Mouse (Mus musculus): ENCODE measurements around the gene Il27.

The Il27 gene

GRCm38 (mm10) chr7:126606611-126607010 lies 11.9 kb upstream of the Il27 start:
- DNase-seq, result no peak

GRCm38 (mm10) chr7:126602650-126603049 lies 7.9 kb upstream of the Il27 start:
- DNase-seq, result no peak

GRCm38 (mm10) chr7:126601896-126602295 lies 7.2 kb upstream of the Il27 start:
- DNase-seq, result no peak

GRCm38 (mm10) chr7:126598919-126599318 lies 4.2 kb upstream of the Il27 start:
- no peak for DNase-seq

GRCm38 (mm10) chr7:126596414-126596813 lies 1.7 kb upstream of the Il27 start:
- no peak for DNase-seq

- no peak for DNase-seq
Measured at GRCm38 (mm10) chr7:126595890-126596289, 1.1 kb upstream of the Il27 start.

GRCm38 (mm10) chr7:126587779-126588178 lies 7.0 kb downstream of the Il27 start:
- DNase-seq, result peak; percentile 79 to 80

GRCm38 (mm10) chr7:126586839-126587238 lies 7.9 kb downstream of the Il27 start:
- DNase-seq, result no peak

- no peak for DNase-seq
Measured at GRCm38 (mm10) chr7:126585717-126586116, 9.0 kb downstream of the Il27 start, which contains the start of gene Cln3. Gene Cln3, minus strand, starts transcription at chr7:126585817.

GRCm38 (mm10) chr7:126584506-126584977 lies 10.2 kb downstream of the Il27 start, which contains the start of gene Apobr:
Gene Apobr, plus strand, starts transcription at chr7:126584942.
- DNase-seq, result no peak

- DNase-seq, result peak in 1 of 2 experiments; percentile 40
Measured at GRCm38 (mm10) chr7:126583761-126584160, 11.0 kb downstream of the Il27 start.

- peak; percentile 94 to 96 for DNase-seq
Measured at GRCm38 (mm10) chr7:126583251-126583709, 11.5 kb downstream of the Il27 start.

GRCm38 (mm10) chr7:126582759-126583158 lies 12.0 kb downstream of the Il27 start:
- peak; percentile 52 to 55 for DNase-seq

GRCm38 (mm10) chr7:126581661-126582060 lies 13.1 kb downstream of the Il27 start:
- no peak for DNase-seq

- peak; percentile 60 to 67 for DNase-seq
Measured at GRCm38 (mm10) chr7:126579172-126579571, 15.6 kb downstream of the Il27 start.

- peak; percentile 69 to 73 for DNase-seq
Measured at GRCm38 (mm10) chr7:126576946-126577345, 17.8 kb downstream of the Il27 start.

- peak; percentile 88 to 90 for DNase-seq
Measured at GRCm38 (mm10) chr7:126566094-126566765, 28.5 kb downstream of the Il27 start, which contains the start of gene Eif3c. Gene Eif3c, minus strand, starts transcription at chr7:126566411.

GRCm38 (mm10) chr7:126565693-126566092 lies 29.0 kb downstream of the Il27 start:
- DNase-seq, result no peak

GRCm38 (mm10) chr7:126556635-126557034 lies 38.1 kb downstream of the Il27 start:
- DNase-seq, result no peak

GRCm38 (mm10) chr7:126554796-126555195 lies 39.9 kb downstream of the Il27 start:
- DNase-seq, result peak in 1 of 2 experiments; percentile 20

GRCm38 (mm10) chr7:126545631-126546030 lies 49.1 kb downstream of the Il27 start:
- no peak for DNase-seq

GRCm38 (mm10) chr7:126541661-126542060 lies 53.1 kb downstream of the Il27 start:
- no peak for DNase-seq
